Comparison of ENCODE assay signal across 9 mouse cellular contexts in genomic region chr1:176997254-176997653, GRCm38 (mm10).
A peak's percentile ranks its signal among the peaks of the same experiment; 100 is the strongest.
DNase-seq lines count a peak whose midpoint lies in the region; ATAC-seq and TF ChIP-seq lines count a peak whose summit lies in the region.
"Had no signal": no experiment of that assay in that cellular context is flagged by ENCODE, and none has a peak within 500 bp of the region (broad histone marks: within the 10 kb centered on the region; RNA-seq: fewer than 3 reads in every experiment).

No protein-coding gene starts in this region.

- H3K4me2 ChIP-seq in neural tube, embryonic 11.5 days (ENCODE audit: low read depth), result peak overlapping the region; percentile 38
- H3K4me2 ChIP-seq in intestine, embryonic 15.5 days (replicated peaks), result peak overlapping the region; percentile 57; the same call in 1 of the 2 replicates
- peak overlapping the region; percentile 50 for H3K4me2 ChIP-seq in neural tube, embryonic 13.5 days

- peaks cover 64% of the 10 kb centered on the region for H3K4me1 ChIP-seq in neural tube, embryonic 11.5 days (ENCODE audit: control insufficient read depth, insufficient read depth, low read length)
- peaks cover 8% of the 10 kb centered on the region; the same call in 1 of the 2 replicates for H3K4me1 ChIP-seq in intestine, embryonic 15.5 days (replicated peaks)
- peaks cover 76% of the 10 kb centered on the region for H3K4me1 ChIP-seq in neural tube, embryonic 13.5 days (replicated peaks)

- no peak for TF ChIP-seq CTCF in gastrocnemius, adult 2 months (IDR thresholded peaks at IDR 0.05)

- H3K27ac ChIP-seq in gastrocnemius, adult 2 months, result no peak overlapping the region
- peak overlapping the region; percentile 89 for H3K27ac ChIP-seq in neural tube, embryonic 11.5 days (ENCODE audit: low read depth, low read length)
- no peak overlapping the region for H3K27ac ChIP-seq in intestine, embryonic 15.5 days
- H3K27ac ChIP-seq in neural tube, embryonic 13.5 days (replicated peaks), result peak overlapping the region; percentile 39; the same call in 1 of the 2 replicates

- H3K4me3 ChIP-seq in gastrocnemius, adult 2 months, result peak overlapping the region; percentile 56
- no peak overlapping the region for H3K4me3 ChIP-seq in neural tube, embryonic 11.5 days (ENCODE audit: low read depth, low read length)
- H3K4me3 ChIP-seq in intestine, embryonic 15.5 days (replicated peaks), result no peak overlapping the region
- no peak overlapping the region for H3K4me3 ChIP-seq in neural tube, embryonic 13.5 days
- H3K4me3 ChIP-seq: megakaryocyte, embryonic 14.5 days had no signal

- H3K36me3 ChIP-seq in neural tube, embryonic 11.5 days (ENCODE audit: control insufficient read depth, insufficient read depth, low read length), result no peaks in the 10 kb centered on the region
- H3K36me3 ChIP-seq in intestine, embryonic 15.5 days, result no peaks in the 10 kb centered on the region
- no peaks in the 10 kb centered on the region for H3K36me3 ChIP-seq in neural tube, embryonic 13.5 days

- intact Hi-C loops in gastrocnemius, adult 2 months (cut with DNase I), result no loop called here
- intact Hi-C loops in gastrocnemius, postnatal 36 days (cut with DNase I), result no loop called here

- 39% methylated on average over 6 of the region's 6 CpGs for WGBS in neural tube, embryonic 11.5 days
- 66% methylated on average over 6 of the region's 6 CpGs for WGBS in intestine, embryonic 15.5 days
- WGBS in neural tube, embryonic 13.5 days, result 28% methylated on average over 6 of the region's 6 CpGs

- DNase-seq in gastrocnemius, adult 2 months, result no peak
- DNase-seq in gastrocnemius, postnatal 36 days, result no peak
- DNase-seq in neural tube, embryonic 11.5 days (ENCODE audit: low spot score), result no peak
- no peak for DNase-seq in neural tube, embryonic 10.5 days (ENCODE audit: extremely low spot score, low spot score)
- no peak for DNase-seq in adrenal gland, postnatal 14 days
- DNase-seq in gastrocnemius, postnatal 25 days, result no peak

- no peaks in the 10 kb centered on the region for H3K9me3 ChIP-seq in neural tube, embryonic 11.5 days (ENCODE audit: control insufficient read depth, low read length)
- H3K9me3 ChIP-seq in intestine, embryonic 15.5 days, result no peaks in the 10 kb centered on the region
- no peaks in the 10 kb centered on the region for H3K9me3 ChIP-seq in neural tube, embryonic 13.5 days
- H3K9me3 ChIP-seq: megakaryocyte, embryonic 14.5 days had no signal

- peak overlapping the region; percentile 2; the same call in 1 of the 2 replicates for H3K9ac ChIP-seq in neural tube, embryonic 11.5 days (ENCODE audit: low read length)
- no peak overlapping the region for H3K9ac ChIP-seq in intestine, embryonic 15.5 days
- H3K9ac ChIP-seq in neural tube, embryonic 13.5 days, result no peak overlapping the region

- no peaks in the 10 kb centered on the region for H3K27me3 ChIP-seq in neural tube, embryonic 11.5 days (ENCODE audit: control insufficient read depth, insufficient read depth, low read length)
- H3K27me3 ChIP-seq in intestine, embryonic 15.5 days (replicated peaks), result no peaks in the 10 kb centered on the region
- H3K27me3 ChIP-seq in neural tube, embryonic 13.5 days, result peaks cover 4% of the 10 kb centered on the region; the same call in 1 of the 2 replicates
- H3K27me3 ChIP-seq: megakaryocyte, embryonic 14.5 days had no signal

- no peak for ATAC-seq in neural tube, embryonic 11.5 days (ENCODE audit: insufficient read depth, low FRiP score, low TSS enrichment)
- no peak for ATAC-seq in intestine, embryonic 15.5 days
- no peak for ATAC-seq in neural tube, embryonic 13.5 days (ENCODE audit: low read depth)

Comparison
In these comparisons a context has a peak if more than half of its experiments do, and no peak if none do; other contexts are left out.
1. H3K27ac ChIP-seq: peak in neural tube, embryonic 11.5 days (single experiment) and neural tube, embryonic 13.5 days (single experiment); none in gastrocnemius, adult 2 months (single experiment) and intestine, embryonic 15.5 days (single experiment).
2. Peak in every context shown above with its lines, with median percentiles within 50 percentile points of each other: H3K4me2 ChIP-seq.